Mouse (Mus musculus): ENCODE results near the gene Qtrt1.

Qtrt1 gene

GRCm38 (mm10) chr9:21424631-21425555 is 13.3 kb downstream of the Qtrt1 start, which contains the start of gene Dnm2:
Gene Dnm2, plus strand, starts transcription at chr9:21424908.
- peak; percentile 99 for DNase-seq

- DNase-seq = no peak
Observed at GRCm38 (mm10) chr9:21425556-21425945, 13.9 kb downstream of the Qtrt1 start.

- no peak for DNase-seq
Observed at GRCm38 (mm10) chr9:21426013-21426412, 14.4 kb downstream of the Qtrt1 start.

GRCm38 (mm10) chr9:21426525-21426924 is 14.9 kb downstream of the Qtrt1 start:
- no peak for DNase-seq

- no peak for DNase-seq
Observed at GRCm38 (mm10) chr9:21427773-21428172, 16.1 kb downstream of the Qtrt1 start.

- no peak for DNase-seq
Observed at GRCm38 (mm10) chr9:21428178-21428577, 16.5 kb downstream of the Qtrt1 start.

GRCm38 (mm10) chr9:21430724-21431123 is 19.1 kb downstream of the Qtrt1 start:
- DNase-seq = no peak

- DNase-seq = no peak
Observed at GRCm38 (mm10) chr9:21432066-21432465, 20.4 kb downstream of the Qtrt1 start.

GRCm38 (mm10) chr9:21433766-21434165 is 22.1 kb downstream of the Qtrt1 start:
- no peak for DNase-seq

GRCm38 (mm10) chr9:21434410-21434809 is 22.8 kb downstream of the Qtrt1 start:
- DNase-seq = no peak

- DNase-seq = no peak
Observed at GRCm38 (mm10) chr9:21435777-21436635, 24.4 kb downstream of the Qtrt1 start.

- DNase-seq = no peak
Observed at GRCm38 (mm10) chr9:21437577-21437976, 25.9 kb downstream of the Qtrt1 start.

GRCm38 (mm10) chr9:21438219-21438618 is 26.6 kb downstream of the Qtrt1 start:
- DNase-seq = no peak

GRCm38 (mm10) chr9:21439456-21439855 is 27.8 kb downstream of the Qtrt1 start:
- no peak for DNase-seq

GRCm38 (mm10) chr9:21439914-21440313 is 28.3 kb downstream of the Qtrt1 start:
- no peak for DNase-seq

GRCm38 (mm10) chr9:21440387-21440786 is 28.8 kb downstream of the Qtrt1 start:
- DNase-seq = no peak

GRCm38 (mm10) chr9:21443853-21444252 is 32.2 kb downstream of the Qtrt1 start:
- no peak for DNase-seq

- DNase-seq = no peak
Observed at GRCm38 (mm10) chr9:21444574-21444973, 32.9 kb downstream of the Qtrt1 start.

- DNase-seq = no peak
Observed at GRCm38 (mm10) chr9:21445081-21445744, 33.6 kb downstream of the Qtrt1 start.

- DNase-seq = no peak
Observed at GRCm38 (mm10) chr9:21447778-21448177, 36.1 kb downstream of the Qtrt1 start.

- DNase-seq = no peak
Observed at GRCm38 (mm10) chr9:21449710-21450109, 38.1 kb downstream of the Qtrt1 start.

- DNase-seq = no peak
Observed at GRCm38 (mm10) chr9:21450270-21450669, 38.6 kb downstream of the Qtrt1 start.

- no peak for DNase-seq
Observed at GRCm38 (mm10) chr9:21451391-21451790, 39.8 kb downstream of the Qtrt1 start.
